In genomic region chr13:104959733-104960132, GRCm38 (mm10) we compare ENCODE assay signal across 23 mouse cellular contexts.
DNase-seq lines count a peak whose midpoint lies in the region; ATAC-seq and TF ChIP-seq lines count a peak whose summit lies in the region.
"Had no signal": no experiment of that assay in that cellular context is flagged by ENCODE, and none has a peak within 500 bp of the region (broad histone marks: within the 10 kb centered on the region; RNA-seq: fewer than 3 reads in every experiment).

No protein-coding gene starts in this region.

- no peak for DNase-seq in heart, postnatal 36 days
- DNase-seq in left cerebral cortex, adult 2 months (ENCODE audit: extremely low spot score in 1 of 2, low spot score in 2 of 2) = no peak
- DNase-seq in left cerebral cortex, postnatal 4 days = no peak
- DNase-seq in midbrain, embryonic 11.5 days (ENCODE audit: low spot score, missing footprints) = peak; percentile 64
- DNase-seq in ovary, postnatal 36 days (ENCODE audit: low spot score) = no peak
- DNase-seq: adrenal gland, postnatal 36 days; gastrocnemius, postnatal 36 days; kidney, adult 2 months; kidney, postnatal 4 days; midbrain, embryonic 14.5 days; retina, postnatal 1 day; right cerebral cortex, postnatal 4 days; thymus, postnatal 4 days had no signal

- ATAC-seq in heart, embryonic 15.5 days (replicated peaks; ENCODE audit: insufficient number of reproducible peaks, insufficient read depth, low FRiP score, low read depth) = no peak
- no peak for ATAC-seq in midbrain, embryonic 11.5 days (ENCODE audit: low FRiP score)
- ATAC-seq in midbrain, embryonic 13.5 days = no peak
- ATAC-seq: activated CD4-positive, CD25-positive, alpha-beta regulatory T cell, adult 4 months; Patski had no signal

- no peak for TF ChIP-seq CTCF in left cerebral cortex, adult 2 months (IDR thresholded peaks at IDR 0.05)

- intact Hi-C loops in heart, postnatal 36 days (cut with DNase I) = no loop called here
- intact Hi-C loops in left cerebral cortex, adult 2 months (cut with DNase I) = loop anchor here (2.0 to 10.0 kb wide), 2 partner anchors 23 to 1965 kb away; no protein-coding TSS in a partner anchor
- intact Hi-C loops in left cerebral cortex, postnatal 4 days (cut with DNase I) = no loop called here

- no peak overlapping the region for H3K9ac ChIP-seq in heart, embryonic 15.5 days
- H3K9ac ChIP-seq in midbrain, embryonic 11.5 days (ENCODE audit: low read length) = no peak overlapping the region
- H3K9ac ChIP-seq in midbrain, embryonic 13.5 days (replicated peaks) = no peak overlapping the region
- H3K9ac ChIP-seq: embryonic facial prominence, embryonic 15.5 days; forebrain, embryonic 12.5 days; heart, embryonic 12.5 days; hindbrain, embryonic 13.5 days had no signal

- no peak overlapping the region for H3K4me3 ChIP-seq in heart, embryonic 15.5 days
- H3K4me3 ChIP-seq in left cerebral cortex, adult 2 months = no peak overlapping the region
- no peak overlapping the region for H3K4me3 ChIP-seq in midbrain, embryonic 11.5 days (ENCODE audit: low read depth, low read length)
- H3K4me3 ChIP-seq in midbrain, embryonic 13.5 days (replicated peaks) = no peak overlapping the region
- H3K4me3 ChIP-seq: embryonic facial prominence, embryonic 15.5 days; forebrain, embryonic 12.5 days; heart, embryonic 12.5 days; hindbrain, embryonic 13.5 days had no signal

- WGBS in heart, embryonic 15.5 days = 31% methylated on average over 4 of the region's 4 CpGs
- WGBS in midbrain, embryonic 11.5 days = 90% methylated on average over 4 of the region's 4 CpGs
- 91% methylated on average over 4 of the region's 4 CpGs for WGBS in midbrain, embryonic 13.5 days

- no peak overlapping the region for H3K27ac ChIP-seq in heart, embryonic 15.5 days
- peak overlapping the region; percentile 71; the same call in 1 of the 2 replicates for H3K27ac ChIP-seq in left cerebral cortex, adult 2 months
- no peak overlapping the region for H3K27ac ChIP-seq in midbrain, embryonic 11.5 days (ENCODE audit: low read depth, low read length)
- no peak overlapping the region for H3K27ac ChIP-seq in midbrain, embryonic 13.5 days
- H3K27ac ChIP-seq: embryonic facial prominence, embryonic 15.5 days; forebrain, embryonic 12.5 days; hindbrain, embryonic 13.5 days; macrophage had no signal

- peaks cover 18% of the 10 kb centered on the region for H3K4me1 ChIP-seq in heart, embryonic 15.5 days (replicated peaks)
- H3K4me1 ChIP-seq in midbrain, embryonic 11.5 days (ENCODE audit: control insufficient read depth, insufficient read depth, low read length) = no peaks in the 10 kb centered on the region
- peaks cover 7% of the 10 kb centered on the region; the same call in 1 of the 2 replicates for H3K4me1 ChIP-seq in midbrain, embryonic 13.5 days (replicated peaks)

- H3K9me3 ChIP-seq in heart, embryonic 15.5 days (replicated peaks) = no peaks in the 10 kb centered on the region
- no peaks in the 10 kb centered on the region for H3K9me3 ChIP-seq in midbrain, embryonic 11.5 days (ENCODE audit: control insufficient read depth, low read length)
- no peaks in the 10 kb centered on the region for H3K9me3 ChIP-seq in midbrain, embryonic 13.5 days
- H3K9me3 ChIP-seq: embryonic facial prominence, embryonic 15.5 days; forebrain, embryonic 12.5 days; heart, embryonic 12.5 days; hindbrain, embryonic 13.5 days had no signal

- H3K4me2 ChIP-seq in heart, embryonic 15.5 days = 0 out of 2 replicates have a peak overlapping the region, but pooled peaks have one; percentile 12
- no peak overlapping the region for H3K4me2 ChIP-seq in midbrain, embryonic 11.5 days
- no peak overlapping the region for H3K4me2 ChIP-seq in midbrain, embryonic 13.5 days (replicated peaks)
- H3K4me2 ChIP-seq: embryonic facial prominence, embryonic 15.5 days; forebrain, embryonic 12.5 days; heart, embryonic 12.5 days; hindbrain, embryonic 13.5 days; liver, embryonic 11.5 days had no signal

- H3K36me3 ChIP-seq in heart, embryonic 15.5 days = no peaks in the 10 kb centered on the region
- no peaks in the 10 kb centered on the region for H3K36me3 ChIP-seq in midbrain, embryonic 11.5 days (ENCODE audit: control insufficient read depth, insufficient read depth, low read length)
- H3K36me3 ChIP-seq in midbrain, embryonic 13.5 days = no peaks in the 10 kb centered on the region
- H3K36me3 ChIP-seq: embryonic facial prominence, embryonic 15.5 days; forebrain, embryonic 12.5 days; heart, embryonic 12.5 days; hindbrain, embryonic 13.5 days had no signal

- no peaks in the 10 kb centered on the region for H3K27me3 ChIP-seq in heart, embryonic 15.5 days
- H3K27me3 ChIP-seq in midbrain, embryonic 11.5 days (ENCODE audit: control insufficient read depth, insufficient read depth, low read length) = no peaks in the 10 kb centered on the region
- no peaks in the 10 kb centered on the region for H3K27me3 ChIP-seq in midbrain, embryonic 13.5 days
- H3K27me3 ChIP-seq: embryonic facial prominence, embryonic 15.5 days; forebrain, embryonic 12.5 days; heart, embryonic 12.5 days; hindbrain, embryonic 13.5 days had no signal
